Comparison of ENCODE assay signal across 20 mouse cellular contexts in the genomic region with DNA sequence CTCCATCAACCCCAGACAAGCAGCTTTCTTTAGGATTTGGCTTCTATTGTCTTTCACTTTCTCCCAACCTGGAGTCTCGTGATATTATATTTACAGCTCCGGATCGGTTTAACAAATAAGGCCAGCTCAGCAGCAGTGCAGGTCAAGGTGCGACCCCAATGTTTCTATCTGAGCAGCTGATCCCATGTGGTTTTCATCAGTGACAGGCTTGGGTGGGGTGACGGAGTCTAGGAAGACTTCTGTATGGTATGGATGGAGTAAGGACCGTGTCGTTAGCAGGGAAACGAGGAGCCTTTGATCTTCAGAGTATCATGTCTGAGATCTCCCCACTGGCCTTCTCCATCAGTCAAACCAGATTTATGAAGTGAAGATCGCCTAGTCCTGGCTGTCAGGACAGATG.
A peak's percentile ranks its signal among the peaks of the same experiment; 100 is the strongest.
DNase-seq lines count a peak whose midpoint lies in the region; ATAC-seq lines count a peak whose summit lies in the region.
"Had no signal": no experiment of that assay in that cellular context is flagged by ENCODE, and none has a peak within 500 bp of the region (broad histone marks: within the 10 kb centered on the region; RNA-seq: fewer than 3 reads in every experiment).

No protein-coding gene starts in this region.

- no peaks in the 10 kb centered on the region for H3K27me3 ChIP-seq in lung, embryonic 16.5 days (ENCODE audit: control insufficient read depth, insufficient read depth, low read depth, low read length)
- no peaks in the 10 kb centered on the region for H3K27me3 ChIP-seq in limb, embryonic 12.5 days
- H3K27me3 ChIP-seq in hindbrain, embryonic 14.5 days (ENCODE audit: control insufficient read depth, insufficient read depth, low read length): no peaks in the 10 kb centered on the region
- H3K27me3 ChIP-seq: midbrain, embryonic 13.5 days; neural tube, embryonic 13.5 days; Patski had no signal

- intact Hi-C loops in heart, postnatal 25 days (cut with DNase I): no loop called here

- peak overlapping the region; percentile 3; the same call in 1 of the 2 replicates for H3K4me2 ChIP-seq in lung, embryonic 16.5 days (ENCODE audit: low read depth, low read length)
- H3K4me2 ChIP-seq in limb, embryonic 12.5 days: peak overlapping the region; percentile 24; the same call in 1 of the 2 replicates
- H3K4me2 ChIP-seq in hindbrain, embryonic 14.5 days (replicated peaks): no peak overlapping the region
- H3K4me2 ChIP-seq: liver, embryonic 11.5 days; midbrain, embryonic 13.5 days; neural tube, embryonic 13.5 days had no signal

- peaks cover 12% of the 10 kb centered on the region for H3K4me1 ChIP-seq in lung, embryonic 16.5 days (replicated peaks; ENCODE audit: control insufficient read depth, insufficient read depth, low read length)
- peaks cover 20% of the 10 kb centered on the region for H3K4me1 ChIP-seq in limb, embryonic 12.5 days (replicated peaks)
- no peaks in the 10 kb centered on the region for H3K4me1 ChIP-seq in hindbrain, embryonic 14.5 days (replicated peaks; ENCODE audit: control insufficient read depth, insufficient read depth, low read length)
- H3K4me1 ChIP-seq: midbrain, embryonic 13.5 days had no signal

- DNase-seq in embryo, embryonic 10 days (ENCODE audit: low spot score): peak; percentile 18
- DNase-seq in embryo, embryonic 10.5 days (ENCODE audit: low spot score): no peak
- no peak for DNase-seq in lung, adult 18-20 months
- no peak for DNase-seq in hindbrain, embryonic 14.5 days (ENCODE audit: low spot score)
- no peak for DNase-seq in spleen, postnatal 10 days (ENCODE audit: low spot score in 2 of 2)
- DNase-seq in heart, postnatal 25 days (ENCODE audit: low spot score): no peak
- DNase-seq: adrenal gland, postnatal 10 days; cerebellum, adult 11 months; cerebellum, postnatal 10 days; gastrocnemius, adult 2 months; lung, adult 2 months; spleen, adult 18-20 months; thymus, postnatal 25 days had no signal

- peak; percentile 68 for ATAC-seq in lung, embryonic 16.5 days (ENCODE audit: low read depth)
- ATAC-seq in limb, embryonic 12.5 days (ENCODE audit: insufficient number of reproducible peaks, insufficient read depth, low FRiP score, low TSS enrichment, low read depth): no peak
- no peak for ATAC-seq in hindbrain, embryonic 14.5 days (ENCODE audit: low FRiP score)
- ATAC-seq: midbrain, embryonic 13.5 days; Patski had no signal

- no peaks in the 10 kb centered on the region for H3K36me3 ChIP-seq in lung, embryonic 16.5 days (ENCODE audit: control insufficient read depth, insufficient read depth, low read length)
- H3K36me3 ChIP-seq in limb, embryonic 12.5 days: no peaks in the 10 kb centered on the region
- H3K36me3 ChIP-seq in hindbrain, embryonic 14.5 days (replicated peaks; ENCODE audit: control insufficient read depth, insufficient read depth): no peaks in the 10 kb centered on the region
- H3K36me3 ChIP-seq: heart, embryonic 10.5 days; midbrain, embryonic 13.5 days; neural tube, embryonic 13.5 days had no signal

- H3K4me3 ChIP-seq in lung, embryonic 16.5 days (ENCODE audit: low read length): no peak overlapping the region
- no peak overlapping the region for H3K4me3 ChIP-seq in limb, embryonic 12.5 days (replicated peaks)
- H3K4me3 ChIP-seq in hindbrain, embryonic 14.5 days (replicated peaks; ENCODE audit: low read length): no peak overlapping the region
- H3K4me3 ChIP-seq: gastrocnemius, adult 2 months; midbrain, embryonic 13.5 days; neural tube, embryonic 13.5 days had no signal

- no peak overlapping the region for H3K9ac ChIP-seq in lung, embryonic 16.5 days (ENCODE audit: low read length)
- H3K9ac ChIP-seq in limb, embryonic 12.5 days (replicated peaks): no peak overlapping the region
- H3K9ac ChIP-seq in hindbrain, embryonic 14.5 days: no peak overlapping the region
- H3K9ac ChIP-seq: midbrain, embryonic 13.5 days; neural tube, embryonic 13.5 days had no signal

- H3K27ac ChIP-seq in lung, embryonic 16.5 days (ENCODE audit: low read length): no peak overlapping the region
- H3K27ac ChIP-seq in limb, embryonic 12.5 days: peak overlapping the region; percentile 5; the same call in 1 of the 2 replicates
- H3K27ac ChIP-seq in hindbrain, embryonic 14.5 days: no peak overlapping the region
- H3K27ac ChIP-seq: gastrocnemius, adult 2 months; heart, embryonic 10.5 days; midbrain, embryonic 13.5 days; neural tube, embryonic 13.5 days had no signal

- 21% methylated on average over 9 of the region's 9 CpGs for WGBS in lung, embryonic 16.5 days
- 18% methylated on average over 9 of the region's 9 CpGs for WGBS in limb, embryonic 12.5 days
- WGBS in hindbrain, embryonic 14.5 days: 76% methylated on average over 9 of the region's 9 CpGs

- no peaks in the 10 kb centered on the region for H3K9me3 ChIP-seq in lung, embryonic 16.5 days (ENCODE audit: control insufficient read depth, low read length)
- H3K9me3 ChIP-seq in limb, embryonic 12.5 days: no peaks in the 10 kb centered on the region
- H3K9me3 ChIP-seq in hindbrain, embryonic 14.5 days (ENCODE audit: control insufficient read depth, low read length): no peaks in the 10 kb centered on the region
- H3K9me3 ChIP-seq: heart, embryonic 10.5 days; midbrain, embryonic 13.5 days; neural tube, embryonic 13.5 days had no signal
